Mouse (Mus musculus) kidney, adult 2 months (tissue): ENCODE measurements at regions not wholly inside any gene's neighbourhood (a gene's known extent, or its start where the extent isn't known, plus 50 kb on each side); places are given as distances from the start of the nearest gene placed in this dataset.

Source experiments
- DNase-seq: peaks from one replicate; pipeline ENCODE4 v3.0.0; 2021
- H3K27ac ChIP-seq: fragments of 200-500 bp; 2 replicates; pipeline ENCODE4 v1.5.1; 2012; ENCODE audit warnings: low read depth, low read length, control low read depth, inconsistent platforms; ENCODE audit not compliant: insufficient read depth
- H3K27me3 ChIP-seq: fragments of 200-500 bp; replicated peaks from 2 replicates; pipeline ENCODE4 v1.6.1; 2012; ENCODE audit warnings: mild to moderate bottlenecking, moderate library complexity, low read length, inconsistent platforms; ENCODE audit not compliant: control insufficient read depth, insufficient read depth
- H3K36me3 ChIP-seq: fragments of 200-500 bp; 2 replicates; pipeline ENCODE4 v1.6.1; 2012; ENCODE audit warnings: mild to moderate bottlenecking, moderate library complexity, low read length, inconsistent platforms; ENCODE audit not compliant: control insufficient read depth, insufficient read depth
- H3K4me1 ChIP-seq: fragments of 200-500 bp; 2 replicates; pipeline ENCODE4 v1.6.1; 2011; ENCODE audit warnings: low read length; ENCODE audit not compliant: control insufficient read depth, insufficient read depth
- H3K4me3 ChIP-seq: fragments of 200-500 bp; 2 replicates; pipeline ENCODE4 v1.5.1; 2011; ENCODE audit warnings: mild to moderate bottlenecking, low read depth, low read length, control low read depth; ENCODE audit not compliant: insufficient read depth
- CTCF ChIP-seq: fragments of 200-500 bp; conservative IDR thresholded peaks from 2 replicates; pipeline ENCODE4 v1.5.1; 2011; ENCODE audit warnings: low read depth, mild to moderate bottlenecking, control low read depth, low read length, moderate library complexity, mixed read lengths; ENCODE audit not compliant: insufficient read depth, insufficient read length
- POLR2A ChIP-seq: fragments of 200-500 bp; IDR thresholded peaks from one replicate; pipeline ENCODE4 v1.6.1; 2011; ENCODE audit warnings: low read depth, low read length, control low read depth
- WGBS: fragments of 180-500 bp; shearing (Covaris S2); methylation state at CpG from one replicate; pipeline ENCODE4 v1.1.7; 2018; 5-methylcytosine and 5-hydroxymethylcytosine counted together

GRCm38 (mm10) chr6:12171189-12171588, 263.6 kb downstream of the Phf14 start:
- Histone ChIP-seq H3K4me1 (no peaks in the 10 kb centered on the region), H3K27me3 (no peaks in the 10 kb centered on the region), H3K27ac (no peak overlapping the region), H3K36me3 (no peaks in the 10 kb centered on the region), H3K4me3 (no peak overlapping the region)
- DNase-seq = no peak
- TF ChIP-seq POLR2A (no peak), CTCF (no peak)
- WGBS = 78% methylated on average over 2 of the region's 2 CpGs

DNA sequence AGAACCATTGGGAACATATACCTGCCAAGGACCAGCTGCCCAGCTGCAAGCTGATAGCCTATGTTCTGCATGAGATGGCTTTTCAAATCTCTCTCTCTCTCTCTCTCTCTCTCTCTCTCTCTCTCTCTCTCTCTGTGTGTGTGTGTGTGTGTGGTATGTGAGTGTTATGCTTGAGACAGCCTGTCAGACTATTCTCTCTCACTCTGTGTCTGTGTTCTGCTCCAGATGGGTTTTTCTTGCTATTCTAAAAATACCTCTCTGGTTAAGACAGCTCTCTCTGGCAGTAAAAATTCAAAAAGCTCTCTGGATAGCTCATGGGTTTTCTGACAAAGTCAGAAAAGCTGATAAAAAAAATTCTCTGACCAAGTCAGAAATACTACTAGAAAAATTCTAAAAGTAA, 270.4 kb downstream of the Phf14 start:
- no peak for TF ChIP-seq CTCF
- Histone ChIP-seq H3K36me3 (no peaks in the 10 kb centered on the region), H3K27me3 (no peaks in the 10 kb centered on the region), H3K4me3 (no peak overlapping the region), H3K4me1 (no peaks in the 10 kb centered on the region), H3K27ac (no peak overlapping the region)
- no peak for DNase-seq

DNA sequence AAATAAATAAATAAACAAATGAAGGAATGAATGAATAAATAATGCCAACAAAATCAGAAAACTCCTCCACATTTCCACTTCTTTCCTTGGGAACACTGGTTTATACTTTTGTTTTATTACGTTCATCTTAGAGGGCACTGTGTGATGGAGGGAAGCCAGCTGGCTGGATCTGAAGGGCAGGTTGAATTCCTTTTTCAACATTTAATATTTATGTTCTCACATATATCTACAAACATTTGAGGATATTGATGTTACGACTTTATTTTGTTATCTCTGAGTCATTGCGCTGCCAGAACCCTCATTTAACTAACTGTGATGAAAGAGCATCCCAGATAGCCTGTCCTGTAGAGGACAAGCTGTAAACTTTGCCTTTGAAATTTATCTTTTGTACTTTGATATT, 273.3 kb downstream of the Phf14 start:
- DNase-seq = no peak
- WGBS = 64% methylated on average over 3 of the region's 3 CpGs
- TF ChIP-seq CTCF (no peak), POLR2A (no peak)

GRCm38 (mm10) chr6:12210190-12210589, 302.6 kb downstream of the Phf14 start:
- 70% methylated on average over 1 of the region's 1 CpGs for WGBS
- Histone ChIP-seq H3K4me1 (no peaks in the 10 kb centered on the region), H3K27ac (no peak overlapping the region), H3K4me3 (no peak overlapping the region), H3K27me3 (no peaks in the 10 kb centered on the region; the same call in 1 of the 2 replicates), H3K36me3 (no peaks in the 10 kb centered on the region)
- no peak for TF ChIP-seq POLR2A
- no peak for TF ChIP-seq CTCF
- no peak for DNase-seq

More for the DNA sequence above, 273.3 kb downstream of the Phf14 start:
- H3K36me3 ChIP-seq = no peaks in the 10 kb centered on the region
- H3K4me3 ChIP-seq = no peak overlapping the region
- no peak overlapping the region for H3K27ac ChIP-seq
- no peaks in the 10 kb centered on the region for H3K4me1 ChIP-seq
- no peaks in the 10 kb centered on the region for H3K27me3 ChIP-seq

- no peak overlapping the region for H3K4me3 ChIP-seq
- H3K4me1 ChIP-seq = no peaks in the 10 kb centered on the region
- WGBS = 71% methylated on average over 12 of the region's 12 CpGs
- no peaks in the 10 kb centered on the region for H3K27me3 ChIP-seq
- H3K27ac ChIP-seq = no peak overlapping the region
- H3K36me3 ChIP-seq = no peaks in the 10 kb centered on the region
- no peak for DNase-seq
- TF ChIP-seq CTCF = no peak
- TF ChIP-seq POLR2A = no peak
Observed at GRCm38 (mm10) chr6:12214526-12215177, 307.0 kb downstream of the Phf14 start.

- 36% methylated on average over 1 of the region's 1 CpGs for WGBS
- no peak overlapping the region for H3K4me3 ChIP-seq
- no peaks in the 10 kb centered on the region for H3K36me3 ChIP-seq
- H3K27ac ChIP-seq = no peak overlapping the region
- no peaks in the 10 kb centered on the region for H3K4me1 ChIP-seq
- TF ChIP-seq CTCF (no peak), POLR2A (no peak)
- H3K27me3 ChIP-seq = no peaks in the 10 kb centered on the region
- DNase-seq = no peak
Observed at GRCm38 (mm10) chr6:12215178-12215553, 307.6 kb downstream of the Phf14 start.

- H3K4me1 ChIP-seq = no peaks in the 10 kb centered on the region
- H3K27ac ChIP-seq = no peak overlapping the region
- no peak overlapping the region for H3K4me3 ChIP-seq
- DNase-seq = no peak
- TF ChIP-seq CTCF (no peak), POLR2A (no peak)
- no peaks in the 10 kb centered on the region for H3K27me3 ChIP-seq
- H3K36me3 ChIP-seq = no peaks in the 10 kb centered on the region
- 33% methylated on average over 1 of the region's 1 CpGs for WGBS
Observed at GRCm38 (mm10) chr6:12244151-12244550, 336.5 kb downstream of the Phf14 start.
